Mouse (Mus musculus) heart, adult 2 months (tissue): ENCODE measurements around the gene Chn2. TPM values are rescaled to one million over a fixed set of nuclear protein-coding genes. Genes with fewer than 3 reads are reported as not detected.

Experiments
- DNase-seq, 2 experiments: peaks; one replicate each; pipeline ENCODE4 v3.0.0; 2021
- H3K27ac ChIP-seq: fragments of 200-600 bp; 2 replicates; pipeline ENCODE4 v1.8.1; 2022
- H3K27me3 ChIP-seq: fragments of 200-500 bp; 2 replicates; pipeline ENCODE4 v1.6.1; 2012; ENCODE audit warnings: mild to moderate bottlenecking, low read length, inconsistent platforms, mixed read lengths; ENCODE audit not compliant: control insufficient read depth, insufficient read depth
- H3K36me3 ChIP-seq: fragments of 200-500 bp; 2 replicates; pipeline ENCODE4 v1.6.1; 2012; ENCODE audit warnings: low read length, inconsistent platforms; ENCODE audit not compliant: control insufficient read depth, insufficient read depth
- H3K4me1 ChIP-seq: fragments of 200-500 bp; 2 replicates; pipeline ENCODE4 v1.6.1; 2011; ENCODE audit warnings: low read length; ENCODE audit not compliant: control insufficient read depth, insufficient read depth
- H3K4me3 ChIP-seq: fragments of 200-600 bp; 2 replicates; pipeline ENCODE4 v1.8.1; 2022
- H3K79me2 ChIP-seq: fragments of 200-500 bp; replicated peaks from 2 replicates; pipeline ENCODE4 v1.6.1; 2012; ENCODE audit warnings: mild to moderate bottlenecking, inconsistent platforms, low read length, moderate library complexity, mixed read lengths; ENCODE audit not compliant: control insufficient read depth, insufficient read depth
- H3K9ac ChIP-seq: fragments of 200-500 bp; 2 replicates; pipeline ENCODE4 v1.6.1; 2012; ENCODE audit warnings: low read depth, mild to moderate bottlenecking, control low read depth, inconsistent platforms, low read length, mixed read lengths
- CTCF ChIP-seq: fragments of 200-600 bp; IDR thresholded peaks from 2 replicates; pipeline ENCODE4 v1.8.1; 2022; ENCODE audit warnings: antibody characterized with exemption, mild to moderate bottlenecking, moderate library complexity
- EP300 ChIP-seq: fragments of 200-500 bp; IDR thresholded peaks from 2 replicates; pipeline ENCODE4 v1.6.1; 2011; ENCODE audit warnings: low read depth, low read length, control low read depth; ENCODE audit not compliant: insufficient read depth
- POLR2A ChIP-seq: fragments of 200-500 bp; IDR thresholded peaks from 2 replicates; pipeline ENCODE4 v1.6.1; 2011; ENCODE audit warnings: mild to moderate bottlenecking, low read depth, low read length, control low read depth; ENCODE audit not compliant: insufficient read depth
- WGBS: fragments of 180-500 bp; shearing (Covaris S2); methylation state at CpG from one replicate; pipeline ENCODE4 v1.1.7; 2018; 5-methylcytosine and 5-hydroxymethylcytosine counted together
- intact Hi-C: fragments of 180-260 bp; cut with DNase I; formaldehyde crosslinking; loops from one replicate; pipeline ENCODE4 v1.15.1; 2025
- polyA plus RNA-seq: library from polyadenylated mRNA; depleted of rRNA; stranded (reverse); fragments of >200 nt; gene quantifications from 2 replicates; pipeline ENCODE4 v1.2.3, GENCODE M21; 2012
- total RNA-seq, 2 experiments: library from RNA; stranded (reverse); gene quantifications; 2 replicates each; pipeline ENCODE4 v1.2.3; 2021

Gene Chn2
- total and polyA plus RNA-seq, 3 experiments, result 2.0 to 2.3 (median 2.3) TPM

GRCm38 (mm10) chr6:54009293-54009692 lies 30.1 kb upstream of the Chn2 start:
- intact Hi-C loops, result no loop called here
- H3K27ac ChIP-seq, result no peak overlapping the region
- H3K9ac ChIP-seq, result no peak overlapping the region
- H3K4me3 ChIP-seq, result no peak overlapping the region
- no peaks in the 10 kb centered on the region for H3K27me3 ChIP-seq
- WGBS, result 62% methylated on average over 4 of the region's 4 CpGs
- no peak for TF ChIP-seq POLR2A
- no peak for TF ChIP-seq EP300
- no peak for TF ChIP-seq CTCF
- no peak for DNase-seq
- H3K36me3 ChIP-seq, result no peaks in the 10 kb centered on the region
- H3K4me1 ChIP-seq, result no peaks in the 10 kb centered on the region
- no peaks in the 10 kb centered on the region for H3K79me2 ChIP-seq

- H3K27me3 ChIP-seq, result no peaks in the 10 kb centered on the region
- H3K79me2 ChIP-seq, result no peaks in the 10 kb centered on the region
- H3K9ac ChIP-seq, result no peak overlapping the region
- WGBS, result 87% methylated on average over 9 of the region's 9 CpGs
- no peaks in the 10 kb centered on the region for H3K36me3 ChIP-seq
- H3K4me3 ChIP-seq, result no peak overlapping the region
- intact Hi-C loops, result no loop called here
- no peaks in the 10 kb centered on the region for H3K4me1 ChIP-seq
- TF ChIP-seq POLR2A, result no peak
- no peak for TF ChIP-seq CTCF
- TF ChIP-seq EP300, result no peak
- H3K27ac ChIP-seq, result no peak overlapping the region
- DNase-seq, result no peak
These were observed 29.0 kb upstream of the Chn2 start for GRCm38 (mm10) chr6:54010362-54010761.

GRCm38 (mm10) chr6:54012163-54012562 lies 27.2 kb upstream of the Chn2 start:
- H3K9ac ChIP-seq, result no peak overlapping the region
- H3K27me3 ChIP-seq, result no peaks in the 10 kb centered on the region
- DNase-seq, result no peak
- no peaks in the 10 kb centered on the region for H3K4me1 ChIP-seq
- H3K36me3 ChIP-seq, result no peaks in the 10 kb centered on the region
- no peak overlapping the region for H3K27ac ChIP-seq
- no peak for TF ChIP-seq EP300
- no peak for TF ChIP-seq CTCF
- TF ChIP-seq POLR2A, result no peak
- WGBS, result 89% methylated on average over 1 of the region's 1 CpGs
- intact Hi-C loops, result no loop called here
- no peaks in the 10 kb centered on the region for H3K79me2 ChIP-seq
- no peak overlapping the region for H3K4me3 ChIP-seq

DNA sequence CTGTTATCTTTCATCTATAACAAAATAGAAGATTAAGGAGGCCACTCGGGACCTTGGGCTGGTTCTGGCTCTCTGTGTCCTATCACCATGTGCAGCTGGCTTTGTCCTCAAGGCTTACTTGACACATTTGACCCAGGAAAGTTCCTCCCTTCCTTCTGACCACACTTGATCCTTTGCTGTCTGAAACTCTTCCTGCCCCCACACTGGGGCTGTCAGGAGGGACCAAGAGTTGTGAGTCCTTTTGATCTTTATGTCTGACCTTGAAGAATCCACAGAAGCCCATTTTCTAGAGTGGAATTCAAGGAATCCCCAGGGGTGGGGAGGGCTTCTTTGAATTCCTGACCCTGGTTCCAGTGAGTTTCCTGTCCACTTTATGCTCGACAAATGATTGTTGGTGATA lies 21.3 kb upstream of the Chn2 start:
- peaks cover 4% of the 10 kb centered on the region for H3K4me1 ChIP-seq
- 32% methylated on average over 2 of the region's 2 CpGs for WGBS
- H3K36me3 ChIP-seq, result no peaks in the 10 kb centered on the region
- H3K79me2 ChIP-seq, result no peaks in the 10 kb centered on the region
- no peak overlapping the region for H3K27ac ChIP-seq
- H3K4me3 ChIP-seq, result no peak overlapping the region
- no peak overlapping the region for H3K9ac ChIP-seq
- intact Hi-C loops, result no loop called here
- no peaks in the 10 kb centered on the region for H3K27me3 ChIP-seq
- TF ChIP-seq EP300 (no peak), POLR2A (no peak), CTCF (no peak)
- no peak for DNase-seq

DNA sequence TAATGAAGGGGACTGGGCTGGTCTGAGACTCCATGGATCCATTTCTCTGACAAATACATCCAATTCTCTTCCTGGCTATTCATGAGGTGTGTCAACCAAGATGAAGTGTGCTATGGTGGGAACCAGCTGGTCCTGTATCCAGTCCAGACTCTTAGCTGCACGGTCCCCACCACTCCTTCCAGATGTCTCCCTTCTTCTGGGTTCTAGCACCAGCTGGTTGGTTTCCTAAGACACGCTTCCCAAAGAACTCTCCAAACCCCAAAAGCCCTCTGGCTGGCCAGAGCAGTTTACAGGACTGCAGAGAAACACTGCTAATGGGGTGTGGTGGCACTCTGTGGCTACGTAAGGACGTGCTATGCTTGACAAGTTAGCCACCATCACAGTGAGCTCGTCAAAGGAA lies 20.5 kb upstream of the Chn2 start:
- H3K4me3 ChIP-seq, result no peak overlapping the region
- H3K4me1 ChIP-seq, result peaks cover 4% of the 10 kb centered on the region
- TF ChIP-seq POLR2A (no peak), EP300 (no peak), CTCF (no peak)
- H3K79me2 ChIP-seq, result no peaks in the 10 kb centered on the region
- no peaks in the 10 kb centered on the region for H3K27me3 ChIP-seq
- DNase-seq, result no peak
- H3K9ac ChIP-seq, result no peak overlapping the region
- no peak overlapping the region for H3K27ac ChIP-seq
- intact Hi-C loops, result no loop called here
- H3K36me3 ChIP-seq, result no peaks in the 10 kb centered on the region
- WGBS, result 79% methylated on average over 5 of the region's 5 CpGs

GRCm38 (mm10) chr6:54021123-54021789 lies 18.1 kb upstream of the Chn2 start:
- H3K27ac ChIP-seq, result peak overlapping the region; percentile 31
- intact Hi-C loops, result no loop called here
- H3K9ac ChIP-seq, result no peak overlapping the region
- H3K79me2 ChIP-seq, result no peaks in the 10 kb centered on the region
- no peaks in the 10 kb centered on the region for H3K36me3 ChIP-seq
- WGBS, result 42% methylated on average over 15 of the region's 15 CpGs
- TF ChIP-seq CTCF (no peak), POLR2A (no peak), EP300 (no peak)
- H3K4me3 ChIP-seq, result no peak overlapping the region
- no peaks in the 10 kb centered on the region for H3K27me3 ChIP-seq
- DNase-seq, result peak; percentile 40 to 53
- peaks cover 4% of the 10 kb centered on the region for H3K4me1 ChIP-seq
